Comparison of ENCODE assay signal across 9 mouse cellular contexts in genomic region chr11:4451116-4451515, GRCm38 (mm10). TPM values are rescaled to one million over a fixed set of nuclear protein-coding genes. Genes with fewer than 3 reads are reported as not detected.
A peak's percentile ranks its signal among the peaks of the same experiment; 100 is the strongest.
DNase-seq lines count a peak whose midpoint lies in the region; ATAC-seq lines count a peak whose summit lies in the region.
"Had no signal": no experiment of that assay in that cellular context is flagged by ENCODE, and none has a peak within 500 bp of the region (broad histone marks: within the 10 kb centered on the region; RNA-seq: fewer than 3 reads in every experiment).

No protein-coding gene starts in this region.

- H3K9me3 ChIP-seq in hindbrain, embryonic 14.5 days (ENCODE audit: control insufficient read depth, low read length), result no peaks in the 10 kb centered on the region
- H3K9me3 ChIP-seq in hindbrain, embryonic 16.5 days (ENCODE audit: control insufficient read depth, low read length), result no peaks in the 10 kb centered on the region

- H3K36me3 ChIP-seq in hindbrain, embryonic 14.5 days (replicated peaks; ENCODE audit: control insufficient read depth, insufficient read depth), result no peaks in the 10 kb centered on the region
- no peaks in the 10 kb centered on the region for H3K36me3 ChIP-seq in hindbrain, embryonic 16.5 days (ENCODE audit: control insufficient read depth, insufficient read depth, low read length)

- no peak overlapping the region for H3K4me3 ChIP-seq in hindbrain, embryonic 14.5 days (replicated peaks; ENCODE audit: low read length)
- no peak overlapping the region for H3K4me3 ChIP-seq in hindbrain, embryonic 16.5 days (ENCODE audit: low read length)

- peak; percentile 66 for DNase-seq in hindbrain, embryonic 14.5 days (ENCODE audit: low spot score)
- DNase-seq in MEL-GATA-1-ER (ENCODE audit: extremely low read depth, low read depth), result peak; percentile 21
- DNase-seq in cerebellum, postnatal 36 days, result peak; percentile 24 to 39
- DNase-seq in left cerebral cortex, postnatal 36 days (ENCODE audit: low spot score in 2 of 2), result peak; percentile 31 to 57
- peak; percentile 85 for DNase-seq in naive thymus-derived CD4-positive, alpha-beta T cell, adult 2 months (ENCODE audit: low read depth)
- DNase-seq in thymus, postnatal 14 days, result peak; percentile 77

- intact Hi-C loops in left cerebral cortex, postnatal 36 days (cut with DNase I), result no loop called here

- H3K27ac ChIP-seq in hindbrain, embryonic 14.5 days, result no peak overlapping the region
- H3K27ac ChIP-seq in hindbrain, embryonic 16.5 days (ENCODE audit: low read depth, low read length), result no peak overlapping the region

- 26% methylated on average over 9 of the region's 9 CpGs for WGBS in hindbrain, embryonic 14.5 days
- 21% methylated on average over 9 of the region's 9 CpGs for WGBS in hindbrain, embryonic 16.5 days

- ATAC-seq in hindbrain, embryonic 14.5 days (ENCODE audit: low FRiP score), result no peak
- ATAC-seq in hindbrain, embryonic 16.5 days, result no peak
- ATAC-seq in hematopoietic stem cell, adult 5-6 weeks (replicated peaks in 1 of 2; ENCODE audit: insufficient read depth in 1 of 2, low FRiP score in 2 of 2, low TSS enrichment in 1 of 2, low read depth in 1 of 2, poor library complexity in 2 of 2, severe bottlenecking in 2 of 2), result peak; percentile 62 to 75; a peak in 3 of 4 replicates

- no peaks in the 10 kb centered on the region for H3K27me3 ChIP-seq in hindbrain, embryonic 14.5 days (ENCODE audit: control insufficient read depth, insufficient read depth, low read length)
- no peaks in the 10 kb centered on the region for H3K27me3 ChIP-seq in hindbrain, embryonic 16.5 days (replicated peaks; ENCODE audit: control insufficient read depth, insufficient read depth, low read length)

- H3K4me1 ChIP-seq in hindbrain, embryonic 14.5 days (replicated peaks; ENCODE audit: control insufficient read depth, insufficient read depth, low read length), result no peaks in the 10 kb centered on the region
- H3K4me1 ChIP-seq in hindbrain, embryonic 16.5 days (ENCODE audit: control insufficient read depth, insufficient read depth, low read depth, low read length), result no peaks in the 10 kb centered on the region

- no peak overlapping the region for H3K9ac ChIP-seq in hindbrain, embryonic 14.5 days
- H3K9ac ChIP-seq in hindbrain, embryonic 16.5 days (ENCODE audit: low read depth, low read length), result no peak overlapping the region

- no peak overlapping the region for H3K4me2 ChIP-seq in hindbrain, embryonic 14.5 days (replicated peaks)
- H3K4me2 ChIP-seq in hindbrain, embryonic 16.5 days (ENCODE audit: low read length), result no peak overlapping the region

RNA-seq across cellular contexts. Expression of gene Hormad2, which starts 10.2 kb away (rescaled TPM):
- polyA plus RNA-seq in hindbrain, embryonic 14.5 days (2014; fragmentation: Nextera tagmentation; extraction: Ambion mirVana), result 0.24 TPM in 1 of 2 replicates, not detected in the other
- polyA plus RNA-seq in hindbrain, embryonic 16.5 days (2015; fragmentation: Nextera tagmentation; extraction: Ambion mirVana), result 0.48 TPM in 1 of 2 replicates, not detected in the other
- total RNA-seq in hematopoietic stem cell, adult 5-6 weeks (2017), result 0.31 and 0.79 TPM in 2 replicates
- not detected for total RNA-seq in left cerebral cortex, postnatal 36 days (2021)
- polyA plus RNA-seq: neural tube, embryonic 14.5 days had no signal

Comparison
In these comparisons a context has a peak if more than half of its experiments do, and no peak if none do; other contexts are left out.
1. ATAC-seq: peak in hematopoietic stem cell, adult 5-6 weeks (2 of 2); none in hindbrain, embryonic 14.5 days (single experiment) and hindbrain, embryonic 16.5 days (single experiment).
2. DNase-seq: peak in every context shown above with its lines; median percentile 85 in naive thymus-derived CD4-positive, alpha-beta T cell, adult 2 months; 77 in thymus, postnatal 14 days; 66 in hindbrain, embryonic 14.5 days; 44 in left cerebral cortex, postnatal 36 days; 32 in cerebellum, postnatal 36 days; 21 in MEL-GATA-1-ER.